Mouse (Mus musculus) midbrain, embryonic 10.5 days (tissue): ENCODE data around the gene Gnl2. TPM values are rescaled to one million over a fixed set of nuclear protein-coding genes. Genes with fewer than 3 reads are reported as not detected.

Experiments
- DNase-seq: peaks from one replicate; pipeline ENCODE4 v3.0.0-alpha.2; 2017; ENCODE audit warnings: low spot score
- H3K27ac ChIP-seq: fragments of 300-500 bp; sonication (generic); replicated peaks from 2 replicates; pipeline ENCODE4 v1.5.1; 2016; ENCODE audit warnings: mild to moderate bottlenecking
- H3K27me3 ChIP-seq: fragments of 300-500 bp; sonication (generic); 2 replicates; pipeline ENCODE4 v1.6.1; 2016; ENCODE audit warnings: low read depth, mild to moderate bottlenecking; ENCODE audit not compliant: poor library complexity, severe bottlenecking
- H3K36me3 ChIP-seq: fragments of 300-500 bp; sonication (generic); 2 replicates; pipeline ENCODE4 v1.6.1; 2016; ENCODE audit warnings: mild to moderate bottlenecking, moderate library complexity
- H3K4me1 ChIP-seq: fragments of 300-500 bp; sonication (generic); 2 replicates; pipeline ENCODE4 v1.6.1; 2016
- H3K4me3 ChIP-seq: fragments of 300-500 bp; sonication (generic); 2 replicates; pipeline ENCODE4 v1.5.1; 2016; ENCODE audit warnings: mild to moderate bottlenecking, moderate library complexity
- H3K9me3 ChIP-seq: fragments of 300-500 bp; sonication (generic); replicated peaks from 2 replicates; pipeline ENCODE4 v1.6.1; 2016; ENCODE audit warnings: mild to moderate bottlenecking
- whole genome bisulfite sequencing: fragments of 180-500 bp; shearing (Covaris S2); methylation state at CpG from one replicate; pipeline ENCODE4 v1.1.7; 2016; 5-methylcytosine and 5-hydroxymethylcytosine counted together
- polyA plus RNA-seq: library from polyadenylated mRNA; unstranded; fragments of >200 nt; fragmentation: Nextera tagmentation; extraction: Ambion mirVana; gene quantifications from 2 replicates; pipeline ENCODE4 v1.2.1, GENCODE M21; 2016

Gnl2 gene
- polyA plus RNA-seq, 1 experiment from 2014 or later, result 92.1 TPM

DNA sequence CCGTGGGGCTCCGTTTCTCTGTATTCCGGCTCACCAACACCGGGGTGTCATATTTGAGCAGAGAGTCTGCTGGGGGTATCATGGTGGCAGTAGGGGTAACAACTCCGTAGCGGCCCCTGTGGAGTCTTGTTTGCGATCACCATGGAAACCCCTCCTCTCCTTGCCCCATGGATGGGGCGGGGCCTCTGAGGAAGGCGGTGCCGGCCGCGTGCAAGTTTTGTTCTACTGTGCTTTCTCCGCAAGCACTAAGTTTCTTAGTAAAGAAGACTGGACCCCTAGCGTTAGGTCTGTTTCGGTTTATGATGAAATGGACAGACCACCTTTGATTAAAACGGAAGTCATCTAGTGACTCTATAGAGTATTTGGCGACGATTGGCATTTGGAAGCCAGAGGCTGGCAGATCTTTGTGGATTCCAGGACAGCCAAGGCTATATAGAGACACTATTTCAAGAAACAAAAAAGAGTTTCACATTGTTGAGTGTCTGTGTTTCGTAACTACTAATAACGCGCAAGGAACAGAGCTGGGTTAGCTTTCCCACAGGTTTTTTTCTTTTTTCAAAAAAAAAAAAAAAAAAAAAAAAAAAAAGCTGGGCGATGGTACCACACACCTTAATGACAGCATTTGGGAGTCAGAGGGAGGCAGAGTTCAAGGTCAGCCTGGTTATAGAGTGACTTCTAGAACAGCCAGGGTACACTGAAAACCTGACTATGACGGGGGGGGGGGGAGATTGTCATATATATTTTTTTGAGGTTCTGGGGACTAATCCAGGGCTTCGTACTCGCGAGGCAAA lies 49.3 kb downstream of the Gnl2 start, which contains the start of gene Dnali1:
Dnali1 (minus strand) TSS at position 187 of the 791 bp plus-strand sequence.
- 4% methylated on average over 26 of the region's 26 CpGs for WGBS
- H3K4me1 ChIP-seq, result peaks cover 24% of the 10 kb centered on the region
- DNase-seq, result peak; percentile 71
- H3K27ac ChIP-seq, result peak within 1 kb of the TSS; percentile 86
- peak within 1 kb of the TSS; percentile 98 for H3K4me3 ChIP-seq
- peaks cover 28% of the 10 kb centered on the region for H3K36me3 ChIP-seq
- no peaks in the 10 kb centered on the region for H3K9me3 ChIP-seq
- H3K27me3 ChIP-seq, result no peaks in the 10 kb centered on the region

DNA sequence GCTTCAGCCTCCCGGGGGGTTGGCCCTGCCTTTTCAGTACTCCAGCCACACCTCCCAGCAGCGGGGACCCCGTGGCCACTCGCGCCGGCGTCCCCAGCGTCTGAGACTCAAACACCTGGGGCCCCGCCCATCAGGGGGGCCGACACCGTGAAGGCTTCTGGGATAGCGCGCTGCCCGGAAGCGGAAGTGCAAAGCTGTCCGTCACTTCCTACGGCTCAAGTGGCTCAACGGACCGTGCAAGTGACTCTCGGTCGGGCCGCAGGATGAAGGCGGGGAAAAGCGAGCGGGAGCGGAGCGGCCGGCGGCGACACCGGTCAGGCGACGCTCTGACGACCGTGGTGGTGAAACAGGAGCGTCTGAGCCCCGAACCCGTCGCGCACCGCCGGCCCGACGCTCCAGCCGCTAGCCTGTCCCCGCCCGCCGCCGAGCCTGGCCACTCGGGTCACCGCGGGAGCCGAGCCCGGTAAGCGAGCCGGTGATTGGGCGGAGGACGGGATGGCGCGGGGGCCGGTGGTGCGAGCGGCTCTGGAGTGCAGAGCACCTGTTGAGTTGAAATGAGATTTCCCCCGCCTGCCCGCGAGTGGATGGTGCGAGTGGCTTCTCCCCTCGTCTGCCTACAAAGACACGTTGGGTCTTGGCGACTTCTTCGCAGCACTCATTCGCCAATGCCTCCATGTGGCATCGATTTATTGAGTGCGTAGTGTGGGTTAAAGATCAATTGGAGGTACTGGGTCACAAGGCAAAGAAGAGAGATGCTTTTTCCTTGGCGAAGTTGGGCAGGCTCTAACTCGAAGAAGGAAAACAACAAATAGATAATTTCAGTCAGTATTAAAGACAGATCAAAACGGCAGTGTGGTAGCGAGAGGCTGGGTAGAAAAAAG lies 50.3 kb downstream of the Gnl2 start, which contains the start of gene Snip1:
Snip1 (plus strand) TSS at position 183 of the 881 bp plus-strand sequence.
- Histone ChIP-seq H3K4me1 (peaks cover 24% of the 10 kb centered on the region), H3K27me3 (no peaks in the 10 kb centered on the region), H3K9me3 (no peaks in the 10 kb centered on the region), H3K4me3 (peak within 1 kb of the TSS; percentile 98), H3K36me3 (peaks cover 38% of the 10 kb centered on the region), H3K27ac (peak within 1 kb of the TSS; percentile 86)
- under 1% methylated on average over 78 of the region's 78 CpGs for WGBS
- peak; percentile 95 for DNase-seq

DNA sequence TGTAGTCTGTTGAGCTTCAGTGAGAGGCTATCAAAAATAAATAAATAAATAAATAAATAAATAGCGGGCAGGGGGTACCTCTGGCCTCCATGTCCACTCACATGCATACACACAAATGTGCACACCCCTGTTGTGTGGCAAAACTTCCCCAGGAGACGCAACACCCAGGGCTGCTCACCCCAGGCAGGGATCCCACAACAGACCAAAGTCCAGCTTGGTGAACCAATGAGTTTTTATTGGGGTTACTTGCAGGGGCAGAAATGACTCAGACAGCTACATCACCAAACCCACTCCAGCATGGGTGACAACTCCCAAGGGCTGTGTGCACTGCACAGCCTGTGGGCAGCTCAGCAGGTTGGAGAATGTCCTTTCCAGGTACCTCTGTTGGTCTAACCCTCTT lies 61.3 kb downstream of the Gnl2 start:
- no peak for DNase-seq
- Histone ChIP-seq H3K27ac (no peak overlapping the region), H3K9me3 (no peaks in the 10 kb centered on the region), H3K27me3 (no peaks in the 10 kb centered on the region), H3K4me1 (no peaks in the 10 kb centered on the region), H3K36me3 (peaks cover 81% of the 10 kb centered on the region), H3K4me3 (no peak overlapping the region)
- WGBS, result 88% methylated on average over 2 of the region's 2 CpGs

DNA sequence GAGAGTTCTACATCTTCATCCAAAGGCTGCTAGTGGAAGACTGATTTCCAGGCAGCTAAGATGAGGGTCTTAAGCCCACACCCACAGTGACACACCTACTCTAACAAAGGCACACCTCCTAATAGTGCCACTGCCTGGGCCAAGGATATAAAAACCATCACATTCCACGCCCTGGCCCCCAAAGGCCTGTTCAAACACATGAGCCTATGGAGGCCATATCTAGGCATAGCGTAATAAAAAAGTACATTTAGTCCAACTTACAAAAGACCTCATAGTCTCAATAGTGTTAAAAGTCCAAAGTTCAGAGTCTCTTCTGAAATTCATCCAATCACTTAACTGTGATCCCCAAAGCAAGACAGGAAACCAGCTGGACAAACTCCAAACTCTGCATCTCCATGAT lies 62.3 kb downstream of the Gnl2 start:
- Histone ChIP-seq H3K27ac (no peak overlapping the region), H3K4me3 (no peak overlapping the region), H3K36me3 (peaks cover 71% of the 10 kb centered on the region), H3K27me3 (no peaks in the 10 kb centered on the region), H3K4me1 (peaks cover 6% of the 10 kb centered on the region), H3K9me3 (no peaks in the 10 kb centered on the region)
- 92% methylated on average over 2 of the region's 2 CpGs for WGBS
- DNase-seq, result no peak

DNA sequence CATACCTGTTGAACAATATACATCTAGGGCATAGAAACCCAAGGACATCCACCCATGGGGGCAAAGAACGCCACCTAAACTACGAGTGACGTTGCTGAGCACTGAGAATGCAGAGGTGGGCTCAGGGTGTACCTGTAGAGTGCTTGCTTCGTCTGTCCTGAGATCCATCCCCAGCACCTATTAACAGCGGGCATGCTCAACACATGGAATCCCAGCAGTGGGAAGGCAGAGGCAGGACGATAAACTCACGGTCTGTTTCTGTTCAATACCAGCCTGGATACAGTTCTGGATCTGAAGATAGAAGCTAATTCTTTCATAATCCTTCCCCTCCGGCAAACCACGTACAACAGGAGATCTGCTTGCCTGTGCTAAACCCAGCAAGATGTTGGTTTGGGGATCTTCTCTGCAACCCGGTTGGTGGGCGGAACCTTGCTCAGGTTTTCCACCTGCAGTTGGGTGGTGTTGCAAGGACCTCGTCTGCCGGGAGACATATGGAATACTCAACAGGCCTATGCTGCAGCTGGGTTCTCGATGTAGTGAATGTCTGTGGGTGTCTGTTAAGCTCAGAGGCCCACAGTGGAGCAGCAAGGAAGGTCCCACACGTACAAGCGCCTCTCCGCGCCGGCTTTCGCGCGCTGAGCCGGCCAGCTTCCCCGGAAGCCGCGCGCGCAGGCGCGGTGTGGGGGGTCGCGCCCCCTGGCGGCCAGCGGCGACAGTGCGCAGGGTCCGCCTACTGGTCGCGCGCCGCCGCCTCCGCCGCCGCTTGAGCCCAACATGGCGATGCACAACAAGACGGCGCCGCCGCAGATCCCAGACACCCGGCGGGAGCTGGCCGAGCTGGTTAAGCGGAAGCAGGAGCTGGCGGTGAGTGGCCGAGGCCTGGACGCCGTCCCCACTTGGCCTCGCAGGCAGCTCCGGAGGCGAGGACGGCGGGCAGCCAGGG lies 68.3 kb downstream of the Gnl2 start, which contains the start of gene Meaf6:
Meaf6 (plus strand) TSS at position 732 of the 943 bp plus-strand sequence.
- H3K9me3 ChIP-seq, result no peaks in the 10 kb centered on the region
- no peaks in the 10 kb centered on the region for H3K27me3 ChIP-seq
- H3K27ac ChIP-seq, result peak within 1 kb of the TSS; percentile 99
- H3K4me1 ChIP-seq, result peaks cover 30% of the 10 kb centered on the region
- peak within 1 kb of the TSS; percentile 93 for H3K4me3 ChIP-seq
- peaks cover 47% of the 10 kb centered on the region for H3K36me3 ChIP-seq
- WGBS, result 1% methylated on average over 63 of the region's 63 CpGs
- DNase-seq, result peak; percentile 93

DNA sequence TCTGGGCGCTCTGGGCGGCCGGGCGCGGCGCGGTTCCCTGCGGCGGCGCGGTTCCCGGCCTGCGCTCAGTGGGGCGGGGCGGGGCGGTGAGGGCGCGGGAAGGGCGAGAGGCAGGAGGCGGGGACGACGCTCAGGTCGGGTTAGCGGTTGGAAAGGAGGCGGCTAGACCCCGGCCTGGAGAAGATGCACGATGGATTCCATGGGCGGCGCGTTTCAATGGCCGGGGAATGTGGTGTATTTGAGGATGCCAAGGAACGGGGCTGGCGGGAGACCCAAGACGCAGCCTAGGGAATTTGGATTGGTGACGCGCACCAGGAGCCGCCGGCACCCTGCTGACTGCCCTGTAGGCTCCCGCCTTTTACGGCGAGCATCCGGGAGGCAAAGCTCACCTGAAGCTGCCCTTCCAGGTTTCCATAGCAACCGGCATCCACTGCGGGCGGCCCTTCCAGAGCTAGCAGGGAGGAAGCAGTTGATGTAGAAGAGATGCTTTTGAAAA lies 69.0 kb downstream of the Gnl2 start:
- DNase-seq, result no peak
- Histone ChIP-seq H3K4me1 (peaks cover 30% of the 10 kb centered on the region), H3K36me3 (peaks cover 54% of the 10 kb centered on the region), H3K27ac (peak overlapping the region; percentile 99), H3K4me3 (peak overlapping the region; percentile 93), H3K27me3 (no peaks in the 10 kb centered on the region), H3K9me3 (no peaks in the 10 kb centered on the region)
- under 1% methylated on average over 45 of the region's 45 CpGs for WGBS

DNA sequence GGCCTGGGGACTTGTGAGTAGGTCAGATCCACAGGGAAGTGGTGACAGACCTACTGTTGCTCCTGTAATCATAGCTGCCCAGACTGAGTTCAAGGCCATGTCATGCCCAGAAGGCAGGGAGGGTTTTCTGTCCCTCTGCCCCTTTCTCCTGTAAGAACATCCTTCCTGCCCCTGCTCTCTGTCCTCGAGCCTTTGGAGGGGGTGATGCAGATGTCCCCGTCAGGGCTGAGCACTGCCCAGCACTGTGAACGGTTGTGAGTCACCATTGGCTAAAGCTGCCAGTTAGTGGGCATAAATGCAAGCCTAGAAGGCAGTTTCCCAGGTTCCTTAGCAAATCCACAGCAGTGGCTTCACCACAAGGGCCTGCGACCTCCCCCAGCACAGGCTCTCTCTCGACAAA lies 76.6 kb downstream of the Gnl2 start:
- Histone ChIP-seq H3K4me3 (no peak overlapping the region), H3K9me3 (0 out of 2 replicates have a peak, but pooled peaks cover 3% of the 10 kb centered on the region), H3K27me3 (no peaks in the 10 kb centered on the region), H3K36me3 (peaks cover 76% of the 10 kb centered on the region), H3K4me1 (no peaks in the 10 kb centered on the region), H3K27ac (no peak overlapping the region)
- no peak for DNase-seq
- WGBS, result 90% methylated on average over 5 of the region's 5 CpGs

DNA sequence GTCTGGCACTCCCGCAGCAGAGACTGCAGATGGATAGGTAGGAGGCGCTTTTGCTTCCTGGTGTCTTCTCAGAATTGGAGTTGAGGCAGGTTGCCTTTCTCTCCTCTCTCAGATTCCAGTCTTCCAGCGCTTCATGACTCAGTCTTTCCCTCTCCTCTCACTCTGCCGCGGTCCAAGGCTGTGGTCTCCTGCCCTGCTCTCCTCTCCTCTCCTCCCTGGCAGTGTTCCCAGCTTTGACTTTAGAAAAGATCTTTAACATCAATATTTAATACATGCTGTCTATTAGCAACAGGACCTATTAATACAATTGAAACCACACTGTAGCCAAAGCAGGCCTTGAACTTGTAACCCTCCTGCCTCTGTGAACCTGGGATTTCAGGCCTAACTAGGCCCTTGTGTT lies 79.7 kb downstream of the Gnl2 start:
- H3K4me1 ChIP-seq, result no peaks in the 10 kb centered on the region
- 95% methylated on average over 5 of the region's 5 CpGs for WGBS
- H3K4me3 ChIP-seq, result no peak overlapping the region

DNA sequence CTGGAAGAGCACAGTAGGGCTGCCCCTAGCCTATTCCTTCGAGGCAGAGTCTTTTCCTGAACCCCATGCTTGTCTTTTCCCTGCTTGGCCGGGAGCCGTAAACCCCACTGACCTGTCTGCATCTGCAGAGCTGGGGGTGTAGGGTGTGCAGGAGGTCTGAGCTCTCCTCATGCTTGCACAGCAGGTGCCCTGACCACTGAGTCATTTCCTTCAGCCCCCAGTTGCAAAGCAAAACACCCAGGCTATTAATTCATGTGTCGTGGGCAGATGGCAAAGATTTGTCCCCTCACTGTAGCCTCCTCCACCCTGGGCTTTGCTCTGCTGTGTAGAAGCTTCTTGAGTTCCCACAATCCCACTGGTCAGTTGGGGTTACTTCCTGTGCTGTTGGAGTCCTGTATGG lies 81.0 kb downstream of the Gnl2 start:
- Histone ChIP-seq H3K4me3 (no peak overlapping the region), H3K27ac (no peak overlapping the region), H3K27me3 (no peaks in the 10 kb centered on the region), H3K36me3 (peaks cover 47% of the 10 kb centered on the region), H3K9me3 (no peaks in the 10 kb centered on the region), H3K4me1 (no peaks in the 10 kb centered on the region)
- DNase-seq, result no peak
- 88% methylated on average over 4 of the region's 4 CpGs for WGBS

More for the DNA sequence above, 79.7 kb downstream of the Gnl2 start:
- H3K36me3 ChIP-seq, result peaks cover 49% of the 10 kb centered on the region
- H3K9me3 ChIP-seq, result 0 out of 2 replicates have a peak, but pooled peaks cover 3% of the 10 kb centered on the region
- H3K27ac ChIP-seq, result no peak overlapping the region
- H3K27me3 ChIP-seq, result no peaks in the 10 kb centered on the region
- no peak for DNase-seq

DNA sequence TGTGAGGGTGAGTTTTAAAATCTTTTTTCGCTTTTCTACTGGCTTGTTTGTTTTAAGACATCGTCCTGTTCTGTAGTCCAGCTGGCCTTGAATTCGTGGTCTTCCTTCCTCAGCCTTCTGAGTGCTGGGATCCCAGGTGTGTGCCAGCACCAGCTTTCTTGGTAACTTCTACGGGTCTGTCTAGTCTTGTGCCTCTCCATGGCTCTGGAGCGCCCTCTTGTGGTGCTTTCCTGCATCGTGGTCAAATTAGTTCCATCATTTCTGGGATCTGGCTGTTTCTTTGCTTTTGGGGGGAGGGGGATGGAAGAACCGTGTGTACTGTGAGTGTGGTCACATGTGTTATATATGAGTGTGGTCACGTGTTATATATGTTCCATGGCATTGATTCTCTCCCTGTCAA lies 83.1 kb downstream of the Gnl2 start:
- peak; percentile 83 for DNase-seq
- Histone ChIP-seq H3K27me3 (no peaks in the 10 kb centered on the region), H3K4me3 (no peak overlapping the region), H3K36me3 (peaks cover 48% of the 10 kb centered on the region), H3K27ac (no peak overlapping the region), H3K9me3 (no peaks in the 10 kb centered on the region), H3K4me1 (no peaks in the 10 kb centered on the region)
- WGBS, result 11% methylated on average over 8 of the region's 8 CpGs

DNA sequence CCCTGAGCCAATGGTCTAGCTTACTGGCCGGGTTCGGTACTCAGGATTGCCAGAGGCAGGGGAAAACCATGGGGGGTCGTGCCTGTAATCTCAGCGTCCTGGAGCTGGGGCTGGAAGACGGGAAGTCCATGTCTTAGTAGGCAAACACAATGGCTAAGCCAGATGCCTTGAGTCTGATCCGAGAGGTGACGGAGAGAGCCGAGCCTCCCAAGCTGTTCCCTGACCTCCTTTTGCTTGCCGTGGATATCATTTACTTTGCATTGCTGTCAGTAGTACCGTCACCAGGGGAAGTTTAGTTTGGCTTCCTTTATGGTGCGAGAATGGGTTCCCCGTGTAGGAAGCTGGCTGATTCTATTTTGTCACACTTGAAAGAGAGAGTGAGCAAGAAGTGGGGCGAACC lies 84.9 kb downstream of the Gnl2 start:
- H3K36me3 ChIP-seq, result peaks cover 54% of the 10 kb centered on the region
- 72% methylated on average over 13 of the region's 13 CpGs for WGBS

More for the DNA sequence above, 84.9 kb downstream of the Gnl2 start:
- Histone ChIP-seq H3K27ac (no peak overlapping the region), H3K9me3 (no peaks in the 10 kb centered on the region), H3K4me3 (no peak overlapping the region), H3K4me1 (peaks cover 2% of the 10 kb centered on the region; the same call in 1 of the 2 replicates), H3K27me3 (no peaks in the 10 kb centered on the region)
- DNase-seq, result no peak
